Mouse (Mus musculus) adrenal gland, adult 8-10 months (tissue): ENCODE measurements around the gene Dnaaf1. TPM values are rescaled to one million over a fixed set of nuclear protein-coding genes. Genes with fewer than 3 reads are reported as not detected.
A peak's percentile ranks its signal among the peaks of the same experiment; 100 is the strongest.

ENCODE experiments used
- DNase-seq: peaks from one replicate; pipeline ENCODE4 v3.0.0; 2022
- total RNA-seq, 4 experiments: library from RNA; stranded (reverse); gene quantifications; 2 replicates each; pipeline ENCODE4 v1.2.4; 2022

The Dnaaf1 gene
- total RNA-seq, 4 experiments from 2014 or later: not detected

DNA sequence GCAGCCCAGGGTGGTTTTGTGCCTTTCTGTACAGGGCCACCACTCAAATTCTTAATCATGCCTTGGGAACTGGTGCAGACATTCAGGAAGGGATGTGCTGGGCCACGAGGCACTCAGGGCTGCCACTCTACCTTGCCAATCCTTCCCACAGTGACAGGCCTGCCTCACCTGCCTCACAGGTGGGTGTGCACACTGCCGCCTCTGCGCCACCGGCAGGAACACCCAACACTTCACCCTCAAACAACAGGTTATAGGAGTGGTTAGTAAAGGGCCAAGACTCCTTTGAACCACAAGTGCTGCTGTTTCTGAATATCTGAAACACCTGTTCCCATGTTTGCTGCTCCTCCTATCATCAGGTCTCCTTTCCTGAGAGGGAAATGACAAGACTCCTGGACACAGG, 2.6 kb upstream of the Dnaaf1 start:
- no peak for DNase-seq

DNA sequence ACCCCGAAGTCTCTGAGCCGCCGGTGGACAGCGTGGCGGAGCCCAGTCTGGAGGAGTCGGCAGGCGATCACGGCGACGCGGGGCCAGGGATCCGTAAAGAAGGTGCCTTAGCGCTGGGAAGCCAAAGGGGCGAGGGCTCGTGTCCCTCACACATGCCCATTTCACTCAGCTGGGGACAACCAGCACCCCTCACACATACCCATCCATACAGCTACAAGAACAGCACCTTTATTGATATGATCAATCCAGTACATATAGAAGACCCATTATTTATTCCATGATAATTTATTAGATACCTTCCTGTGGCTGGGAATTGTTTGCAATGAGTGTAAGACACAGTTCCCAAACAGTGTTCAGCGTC, 311 bp downstream of the Dnaaf1 start:
- DNase-seq: no peak

DNA sequence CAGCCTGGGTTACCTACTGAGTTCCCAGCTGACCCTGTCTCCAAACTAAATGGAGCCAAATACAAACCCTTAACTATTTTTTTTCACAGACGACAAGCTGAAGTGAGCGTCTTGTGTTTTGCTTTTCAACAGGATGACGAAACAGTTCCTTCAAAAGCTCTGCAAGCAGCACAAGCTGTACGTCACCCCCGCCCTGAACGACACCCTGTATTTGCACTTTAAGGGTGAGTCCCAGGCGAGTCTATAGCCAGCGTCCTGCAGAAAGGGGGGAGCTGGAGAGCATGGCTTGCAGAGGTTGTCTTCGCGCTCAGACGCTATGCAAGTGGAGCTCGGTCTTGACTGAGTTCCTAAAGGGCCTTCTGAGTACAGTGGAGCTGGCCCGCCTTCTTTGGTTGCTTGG, 4.1 kb downstream of the Dnaaf1 start:
- no peak for DNase-seq

DNA sequence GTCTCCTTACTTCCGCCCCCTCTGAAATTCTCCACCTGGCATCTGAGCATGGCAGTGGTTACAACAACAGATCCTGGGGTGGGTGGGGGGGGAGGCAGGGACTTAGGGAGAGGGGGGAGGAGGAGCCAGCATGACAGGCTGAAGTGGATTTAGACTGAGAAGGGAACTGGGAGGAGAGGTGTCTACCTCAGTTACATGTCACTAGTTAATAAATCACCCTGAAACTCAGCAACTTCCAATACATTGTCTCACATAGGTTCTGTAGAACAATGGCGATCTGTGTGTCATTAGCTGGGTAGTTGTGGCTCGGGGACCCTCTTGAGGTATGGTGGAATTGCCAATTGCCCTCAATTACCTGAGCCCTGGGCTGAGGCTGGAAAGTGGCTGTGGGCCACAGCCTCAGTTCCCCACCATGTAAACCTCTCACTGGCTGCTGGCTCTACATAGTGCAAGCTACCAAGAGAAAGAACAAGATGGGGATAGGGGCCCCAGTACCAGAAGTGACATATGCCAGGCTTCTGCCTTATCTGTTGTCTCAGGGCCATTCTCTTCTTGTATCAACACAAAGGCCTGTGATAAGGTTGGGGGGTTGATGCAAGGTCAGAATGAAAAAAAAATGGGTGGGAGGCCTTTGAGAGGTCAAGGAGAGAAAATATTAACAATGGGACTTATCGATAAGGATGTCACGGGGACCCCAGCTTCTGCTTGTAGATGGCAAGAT, 5.6 kb downstream of the Dnaaf1 start:
- DNase-seq: no peak

DNA sequence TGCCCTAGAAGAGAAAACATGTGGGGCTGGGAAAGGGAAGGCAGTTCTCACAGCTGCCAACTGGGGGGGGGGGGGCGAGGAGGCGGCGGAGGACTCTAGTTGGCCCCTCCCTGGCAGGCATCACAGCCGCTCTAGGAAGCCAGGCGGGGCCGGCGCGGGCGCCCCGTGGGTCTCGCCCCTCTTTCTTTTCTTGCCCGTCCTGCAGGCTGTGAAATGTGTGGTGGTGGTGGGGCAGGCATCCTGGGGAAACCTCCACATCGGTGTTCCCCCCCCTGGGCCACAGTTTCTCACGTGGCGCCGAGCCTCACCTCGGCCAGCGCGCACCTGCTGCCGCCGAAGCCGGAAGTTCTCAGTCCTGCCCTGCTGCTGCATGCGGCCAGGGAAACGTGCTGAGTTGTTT, 10.9 kb downstream of the Dnaaf1 start:
- no peak for DNase-seq

DNA sequence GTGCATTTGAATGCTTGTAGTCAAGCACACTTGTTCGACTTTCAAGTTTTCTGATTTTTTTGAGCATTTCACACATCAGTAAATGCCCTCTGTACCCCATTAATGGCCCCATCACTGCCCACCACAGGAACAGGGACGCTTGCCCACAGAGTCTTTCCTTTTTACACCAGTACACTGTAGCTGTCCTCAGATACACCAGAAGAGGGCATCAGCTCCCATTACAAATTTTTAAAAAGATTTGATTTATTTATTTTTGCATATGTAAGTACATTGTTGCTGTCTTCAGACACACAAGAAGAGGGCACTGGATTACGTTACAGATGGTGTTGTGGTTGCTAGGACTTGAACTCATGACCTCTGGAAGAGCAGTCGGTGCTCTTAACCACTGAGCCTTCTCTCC, 13.3 kb downstream of the Dnaaf1 start:
- DNase-seq: no peak

DNA sequence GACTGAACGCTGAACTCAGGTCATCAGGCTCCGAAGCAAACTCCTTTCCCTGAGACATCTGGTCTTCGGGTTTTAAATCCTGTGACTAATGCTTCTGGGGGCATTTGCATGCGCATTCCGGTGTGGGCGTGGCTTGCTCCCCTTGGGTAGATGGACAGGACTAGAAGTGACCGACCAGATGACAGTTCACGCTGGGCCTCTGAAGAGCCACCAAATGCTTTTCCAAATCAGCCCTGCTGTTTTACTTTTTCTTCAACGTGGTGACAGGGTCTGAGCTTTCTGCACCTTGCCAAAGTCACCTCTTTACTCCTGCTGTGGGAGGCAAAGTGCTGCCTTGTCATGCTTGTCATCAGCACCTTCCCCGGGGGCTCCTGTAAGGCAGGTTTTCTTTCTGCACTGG, 13.8 kb downstream of the Dnaaf1 start:
- no peak for DNase-seq

DNA sequence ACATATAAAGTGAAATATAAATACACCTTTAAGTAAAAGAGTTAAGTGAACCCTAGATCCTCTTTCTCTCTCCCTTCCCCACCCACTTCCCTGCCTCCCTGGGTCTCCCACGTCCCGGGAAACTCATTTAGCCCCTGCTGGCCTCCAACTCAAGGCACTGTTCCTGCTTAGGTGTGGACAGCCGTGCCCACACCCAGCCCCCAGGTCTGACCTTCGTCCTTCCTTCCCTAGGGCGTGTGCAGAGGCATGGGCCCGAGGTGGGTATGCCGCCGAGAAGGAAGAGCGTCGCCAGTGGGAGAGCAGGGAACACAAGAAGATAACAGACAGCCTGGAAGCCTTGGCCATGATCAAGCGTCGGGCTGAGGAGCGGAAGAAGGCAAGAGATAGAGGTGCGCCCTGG, 15.3 kb downstream of the Dnaaf1 start:
- DNase-seq: no peak

DNA sequence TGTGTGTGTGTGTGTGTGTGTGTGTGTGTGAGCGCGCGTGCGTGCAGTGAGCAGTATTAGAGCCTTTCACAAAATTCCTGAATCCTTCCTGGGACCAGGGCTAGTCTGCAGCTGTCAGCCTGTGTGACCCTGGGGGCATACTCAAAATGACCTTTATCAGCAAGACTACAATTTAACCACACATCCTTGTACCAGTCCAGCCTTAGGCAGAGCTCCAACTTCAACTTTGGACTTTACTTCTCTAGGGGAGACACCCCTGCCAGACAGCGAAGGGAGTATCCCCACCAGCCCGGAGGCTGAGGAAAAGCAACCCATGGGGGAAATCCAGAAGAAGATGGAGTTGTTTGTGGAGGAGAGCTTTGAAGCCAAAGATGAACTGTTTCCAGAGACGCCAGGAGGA, 16.4 kb downstream of the Dnaaf1 start:
- DNase-seq: no peak

DNA sequence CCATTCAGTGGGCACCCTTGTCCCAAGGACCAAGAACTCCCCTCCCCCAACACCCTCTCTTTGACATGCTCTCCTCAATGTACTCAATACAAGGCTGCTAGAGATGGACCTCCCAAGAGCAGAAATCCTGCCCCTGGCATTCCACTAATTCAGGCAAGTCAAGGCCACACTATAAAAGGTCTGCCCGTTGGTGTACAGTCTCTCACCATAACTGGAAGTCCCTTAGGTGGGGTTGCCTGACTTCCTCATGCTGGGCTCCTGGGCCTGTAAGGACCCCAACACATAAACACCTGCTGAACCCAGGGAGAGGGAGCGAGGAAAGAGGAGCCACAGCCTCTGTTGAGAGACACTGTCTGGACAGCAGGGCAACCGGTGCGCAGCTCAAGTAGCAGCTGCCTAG, 28.7 kb downstream of the Dnaaf1 start:
- no peak for DNase-seq

DNA sequence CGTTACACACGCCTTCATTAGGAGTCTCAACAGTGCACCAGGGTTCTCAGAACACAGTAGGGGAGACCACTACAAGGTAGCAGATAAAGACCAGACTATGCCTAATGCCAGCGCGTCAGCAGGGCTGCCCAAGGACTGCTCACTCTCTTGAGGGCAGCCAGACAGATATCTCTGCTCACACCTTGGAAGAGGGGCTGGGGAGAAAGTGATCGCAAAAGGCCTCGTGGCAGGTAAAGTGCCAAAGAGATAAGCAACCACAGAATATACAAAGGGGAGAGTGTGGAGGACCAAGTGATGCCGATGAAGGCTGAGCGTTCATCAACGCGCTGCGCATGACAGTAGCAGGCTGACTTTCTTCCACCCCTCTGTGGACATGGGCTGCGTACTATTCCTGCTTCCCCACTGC, 29.4 kb downstream of the Dnaaf1 start:
- no peak for DNase-seq

DNA sequence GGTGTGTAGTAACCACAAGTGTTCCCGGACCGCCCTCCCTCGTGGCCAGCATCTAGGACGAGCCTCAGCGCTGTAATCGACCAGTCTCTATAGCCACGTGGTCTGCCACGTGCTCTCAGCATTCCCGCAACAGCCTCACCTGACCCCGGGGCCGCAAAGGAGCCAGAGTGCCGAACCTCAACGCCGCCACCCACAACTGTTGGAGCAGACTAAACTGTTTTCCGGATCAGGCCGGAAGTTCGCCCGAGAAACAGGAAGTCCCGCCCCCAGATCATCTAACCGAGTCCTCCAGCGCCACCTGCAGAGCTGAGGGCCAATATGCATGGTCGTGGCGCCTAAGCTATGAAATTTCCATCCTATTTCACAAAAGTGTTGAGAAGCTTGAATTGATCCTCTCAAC, 30.0 kb downstream of the Dnaaf1 start, which contains the start of gene Taf1c:
Taf1c (minus strand) TSS at position 227 of the 400 bp plus-strand sequence.
- peak; percentile 87 for DNase-seq

DNA sequence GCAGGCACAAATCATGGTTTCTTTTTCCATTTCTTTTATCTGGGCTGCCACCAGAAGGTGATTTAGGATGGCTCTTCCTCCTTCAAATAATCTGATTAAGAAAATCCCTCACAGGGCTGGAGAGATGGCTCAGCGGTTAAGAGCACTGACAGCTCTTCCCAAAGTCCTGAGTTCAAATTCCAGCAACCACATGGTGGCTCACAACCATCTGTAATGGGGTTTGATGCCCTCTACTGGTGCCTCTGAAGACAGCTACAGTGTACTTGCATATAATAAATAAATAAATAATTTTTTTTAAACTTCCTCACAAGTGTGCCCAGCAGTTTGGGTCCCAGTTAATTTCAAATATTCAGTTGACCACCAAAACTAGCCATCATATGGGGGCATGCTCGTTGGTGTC, 31.2 kb downstream of the Dnaaf1 start:
- DNase-seq: no peak

DNA sequence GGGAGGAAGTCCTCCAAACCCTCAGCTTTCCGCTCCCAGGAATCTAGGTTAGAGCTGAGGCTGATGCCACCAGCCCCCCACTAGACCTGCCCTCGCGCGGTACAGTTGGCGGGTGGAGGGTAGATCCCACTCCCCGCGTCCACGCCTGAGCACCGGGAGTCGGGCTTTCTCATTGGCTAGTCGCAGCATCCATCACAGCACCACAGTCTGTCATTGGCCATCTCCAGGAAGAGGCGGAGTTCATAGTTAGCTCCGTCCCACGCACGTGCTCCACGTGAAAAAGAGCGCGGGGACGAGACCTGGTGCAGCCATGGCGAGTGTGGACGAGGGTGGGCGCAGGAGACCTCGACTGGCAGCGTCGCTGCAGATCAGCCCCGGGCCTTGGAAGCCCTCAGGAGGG, 37.4 kb downstream of the Dnaaf1 start, which contains the start of gene Adad2:
Adad2 (plus strand) TSS at position 277 of the 400 bp plus-strand sequence.
- DNase-seq: no peak

DNA sequence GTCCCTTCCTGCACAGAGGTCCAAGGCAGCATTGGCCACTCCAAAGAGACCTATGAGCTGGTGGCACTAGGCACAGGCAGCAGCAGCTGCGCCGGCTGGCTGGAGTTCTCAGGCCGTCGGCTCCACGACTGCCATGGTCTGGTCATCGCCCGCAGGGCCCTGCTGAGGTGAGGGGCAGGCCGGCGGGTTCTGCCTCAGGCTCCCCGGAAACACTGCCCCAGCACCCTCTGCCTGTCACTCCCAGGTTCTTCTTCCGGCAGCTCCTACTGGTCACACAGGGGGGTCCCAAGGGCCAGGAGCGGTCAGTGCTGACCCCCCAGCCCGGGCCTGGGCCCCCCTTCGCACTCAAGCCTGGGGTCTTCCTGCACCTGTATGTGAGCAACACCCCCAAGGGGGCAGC, 40.1 kb downstream of the Dnaaf1 start:
- DNase-seq: no peak

DNA sequence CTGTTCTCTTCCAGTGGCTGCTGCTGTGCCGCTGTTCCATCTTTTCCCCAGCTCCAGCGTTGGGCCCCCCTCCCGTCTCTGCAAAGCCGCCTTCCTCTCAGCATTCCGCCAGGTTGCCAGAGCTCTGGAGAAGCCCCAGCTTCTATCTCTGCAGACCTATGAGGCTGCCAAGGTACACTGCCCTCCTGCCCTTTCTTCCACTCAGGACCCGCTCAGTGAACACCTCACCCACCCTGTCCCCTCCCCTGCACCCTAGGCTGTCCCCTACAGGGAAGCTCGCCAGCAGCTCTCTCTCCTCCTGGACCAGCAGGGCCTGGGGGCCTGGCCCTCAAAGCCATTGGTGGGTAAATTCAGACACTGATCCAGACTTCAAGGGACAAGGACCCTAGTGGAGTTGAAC, 41.3 kb downstream of the Dnaaf1 start:
- no peak for DNase-seq

DNA sequence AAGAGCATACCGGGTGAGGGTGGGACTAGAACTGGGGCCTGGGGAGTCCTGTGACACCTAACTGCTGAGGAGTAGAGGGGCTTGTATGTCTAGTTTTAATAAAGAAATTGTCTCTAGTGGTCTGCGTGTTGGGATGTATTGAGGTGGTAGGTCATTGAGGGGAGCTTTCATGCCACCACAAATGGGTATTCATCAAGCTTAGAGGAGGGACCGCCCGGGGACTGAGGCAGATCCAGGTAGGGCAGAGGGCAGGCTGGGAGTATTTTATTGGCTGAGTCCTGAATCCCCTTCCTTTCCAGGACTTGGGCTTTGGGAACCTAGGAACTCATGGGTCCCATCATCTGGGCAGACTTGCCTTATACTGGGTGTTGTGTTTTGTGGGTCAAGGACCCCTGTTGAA, 41.8 kb downstream of the Dnaaf1 start:
- DNase-seq: no peak

DNA sequence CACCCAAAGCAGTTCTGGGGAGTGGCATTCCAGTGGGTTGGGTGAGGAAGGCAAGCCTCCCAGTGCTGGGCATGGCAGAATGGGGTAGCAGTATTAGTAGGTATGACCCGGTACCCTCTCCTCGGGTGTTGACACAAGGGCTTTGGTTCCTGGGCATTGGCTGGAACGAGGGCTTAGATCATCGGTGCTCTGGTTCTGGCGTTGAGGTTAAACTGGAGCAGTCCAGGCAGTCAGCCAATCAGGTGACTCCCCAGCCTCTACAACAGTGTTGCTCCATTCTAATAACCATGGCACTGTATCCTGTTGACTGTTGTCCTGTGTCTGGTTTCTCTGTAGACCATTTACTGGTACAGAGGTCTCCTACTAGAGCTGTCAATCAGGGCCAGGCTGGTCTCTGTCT, 42.6 kb downstream of the Dnaaf1 start:
- no peak for DNase-seq

DNA sequence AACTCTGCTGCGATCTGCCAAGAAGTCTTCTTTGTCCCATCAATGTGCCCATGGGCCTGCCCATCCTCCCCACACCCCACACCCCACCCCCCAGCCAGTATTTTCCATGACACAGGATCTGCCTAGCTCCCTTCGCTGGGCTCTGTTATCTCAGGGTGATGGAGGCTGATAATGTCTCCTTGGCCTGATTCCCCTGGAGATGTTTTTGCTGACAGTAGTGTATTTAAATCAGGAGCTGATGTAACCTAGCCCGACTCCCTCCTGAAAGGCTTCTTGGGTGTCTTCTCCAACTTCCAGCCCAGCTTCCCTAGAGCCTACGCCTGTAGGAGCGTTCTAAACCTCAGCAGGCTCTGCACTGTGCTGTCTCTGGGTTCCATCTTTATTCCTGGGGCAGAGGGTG, 43.9 kb downstream of the Dnaaf1 start:
- DNase-seq: no peak

DNA sequence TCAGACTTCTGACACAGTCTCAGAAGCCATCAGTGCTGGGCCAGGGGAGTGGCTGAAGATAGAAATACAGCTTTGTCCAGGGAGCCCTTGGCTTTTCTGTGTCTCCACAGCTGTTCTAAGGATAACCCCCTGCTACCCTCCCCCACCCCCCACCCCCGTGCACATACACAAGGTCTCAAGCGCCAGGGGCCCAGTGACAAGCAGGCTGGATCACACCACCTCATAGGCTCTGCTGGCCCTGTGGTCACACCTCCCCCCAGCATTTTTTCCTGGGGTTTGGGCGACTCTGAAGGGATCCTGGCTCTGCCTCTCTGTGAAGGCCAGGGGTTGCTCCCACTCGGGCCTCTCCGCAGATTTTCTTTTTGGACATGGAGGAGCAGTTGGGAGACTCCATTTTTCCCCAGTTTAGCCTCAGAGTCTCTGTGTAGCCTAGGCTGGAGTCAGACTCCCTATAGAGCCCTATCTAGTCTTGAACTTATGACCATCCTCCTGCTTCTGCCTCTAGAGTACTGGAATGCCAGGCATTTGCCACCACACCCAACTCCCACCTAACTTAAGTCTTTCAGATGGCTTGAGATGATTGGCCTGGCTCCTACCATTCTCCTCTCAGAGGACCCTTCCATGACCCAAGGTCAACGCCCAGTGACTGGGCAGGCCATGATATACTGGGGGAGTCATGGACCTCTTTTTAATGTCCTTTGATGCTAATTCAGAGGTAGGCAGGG, 45.2 kb downstream of the Dnaaf1 start:
- no peak for DNase-seq

DNA sequence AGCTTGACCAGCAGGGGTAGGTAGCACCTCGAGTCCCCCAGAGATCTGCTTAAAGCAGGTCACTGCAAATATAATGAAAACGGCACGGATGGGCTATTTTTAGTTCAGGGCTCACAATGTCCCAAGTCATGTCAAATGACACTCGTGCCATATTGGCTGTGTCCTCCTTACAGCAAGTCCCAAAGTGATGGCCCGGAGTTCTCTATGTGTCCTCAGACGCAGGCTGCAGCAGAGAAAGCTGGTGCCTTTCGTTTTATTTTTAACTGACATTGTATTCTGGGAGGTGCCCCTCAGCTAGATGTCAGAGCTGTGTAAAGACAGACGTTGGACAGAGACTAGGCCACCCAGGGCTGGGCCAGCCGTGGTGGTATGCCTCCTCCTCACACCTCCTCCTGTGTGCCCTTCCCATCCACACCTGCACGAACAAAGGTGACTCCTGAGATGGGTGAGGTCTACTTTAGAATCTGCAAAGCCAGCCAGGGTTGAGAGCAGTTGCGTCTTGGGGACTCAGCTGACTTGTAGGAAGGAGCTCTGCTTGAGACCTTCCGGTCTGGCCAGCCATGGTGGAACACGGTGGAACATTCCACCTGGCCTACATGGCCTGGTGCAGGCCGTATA, 45.9 kb downstream of the Dnaaf1 start:
- no peak for DNase-seq

DNA sequence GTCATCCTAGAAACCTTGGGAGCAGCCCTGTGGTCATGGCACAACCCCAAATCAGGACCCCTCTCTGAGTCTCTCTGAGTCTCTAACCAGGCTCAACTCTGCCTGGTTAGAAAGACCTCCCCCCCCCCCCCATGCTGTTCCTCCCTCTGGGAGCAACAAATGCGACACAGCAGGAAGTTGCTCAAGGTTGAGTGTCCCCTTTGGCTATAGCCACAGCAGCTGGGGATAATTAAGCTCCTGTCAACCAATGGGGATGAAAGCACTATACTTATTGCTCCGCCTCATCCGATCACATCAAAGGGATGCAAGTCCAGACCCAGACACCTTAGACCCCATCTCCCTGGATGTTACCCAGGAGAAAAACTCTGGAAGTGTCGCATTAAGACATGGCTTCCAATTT, 47.5 kb downstream of the Dnaaf1 start:
- no peak for DNase-seq

DNA sequence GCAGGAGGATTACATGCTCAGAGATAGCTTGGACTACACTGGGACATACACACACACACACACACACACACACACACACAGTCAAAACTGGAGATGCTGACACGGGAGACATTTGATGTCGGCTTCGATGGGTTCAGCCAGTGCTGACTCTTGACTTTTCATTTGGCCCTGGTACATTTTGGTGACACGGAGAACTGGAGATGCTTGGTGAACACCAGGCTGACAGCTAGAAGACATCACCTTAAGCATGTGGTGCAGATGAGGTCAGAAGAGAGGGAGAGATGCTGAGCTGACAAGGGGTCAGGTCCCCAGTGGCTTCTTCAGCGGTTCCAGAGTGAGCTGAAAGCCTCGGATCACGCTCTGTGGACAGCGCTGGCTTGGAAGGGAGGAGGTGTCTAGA, 48.0 kb downstream of the Dnaaf1 start:
- DNase-seq: no peak

DNA sequence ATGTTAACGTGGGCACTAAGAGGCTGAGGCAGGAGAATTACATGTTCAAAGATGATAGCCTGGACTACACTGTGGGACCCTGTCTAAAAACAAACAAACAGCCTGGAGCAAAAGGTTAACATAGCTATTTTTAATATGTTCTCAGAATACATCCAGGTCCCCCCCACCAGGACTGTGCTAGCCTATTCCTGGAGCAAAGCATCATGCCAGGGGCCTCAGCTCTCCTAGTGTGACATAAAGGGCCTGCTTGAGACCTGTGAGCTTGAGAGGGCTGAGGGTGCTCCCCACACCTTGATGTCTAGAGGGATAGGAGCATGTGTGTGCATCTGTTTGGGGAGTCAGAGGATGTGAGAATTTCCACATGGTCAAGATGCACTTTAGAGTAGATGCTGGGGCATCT, 48.7 kb downstream of the Dnaaf1 start:
- no peak for DNase-seq
